Comparison of ENCODE assay signal across 13 mouse cellular contexts in genomic region chr10:71120121-71120768, GRCm38 (mm10). TPM values are rescaled to one million over a fixed set of nuclear protein-coding genes. Genes with fewer than 3 reads are reported as not detected.
DNase-seq lines count a peak whose midpoint lies in the region; ATAC-seq and TF ChIP-seq lines count a peak whose summit lies in the region.
"Had no signal": no experiment of that assay in that cellular context is flagged by ENCODE, and none has a peak within 500 bp of the region (broad histone marks: within the 10 kb centered on the region; RNA-seq: fewer than 3 reads in every experiment).

No protein-coding gene starts in this region.

- H3K9ac ChIP-seq in heart, embryonic 15.5 days: no peak overlapping the region
- no peak overlapping the region for H3K9ac ChIP-seq in lung, postnatal 0 days (replicated peaks; ENCODE audit: low read depth)
- H3K9ac ChIP-seq: forebrain, postnatal 0 days; liver, embryonic 15.5 days had no signal

- no peak for ATAC-seq in heart, embryonic 15.5 days (replicated peaks; ENCODE audit: insufficient number of reproducible peaks, insufficient read depth, low FRiP score, low read depth)
- no peak for ATAC-seq in lung, postnatal 0 days

- H3K27me3 ChIP-seq in heart, embryonic 15.5 days: no peaks in the 10 kb centered on the region
- H3K27me3 ChIP-seq in lung, postnatal 0 days (replicated peaks; ENCODE audit: insufficient read depth, low read length): no peaks in the 10 kb centered on the region
- H3K27me3 ChIP-seq: liver, embryonic 15.5 days had no signal

- 65% methylated on average over 14 of the region's 14 CpGs for WGBS in heart, embryonic 15.5 days
- WGBS in lung, postnatal 0 days: 48% methylated on average over 14 of the region's 14 CpGs

- H3K9me3 ChIP-seq in heart, embryonic 15.5 days (replicated peaks): no peaks in the 10 kb centered on the region
- no peaks in the 10 kb centered on the region for H3K9me3 ChIP-seq in lung, postnatal 0 days (ENCODE audit: low read length)
- H3K9me3 ChIP-seq: liver, embryonic 15.5 days had no signal

- H3K4me3 ChIP-seq in heart, embryonic 15.5 days: no peak overlapping the region
- H3K4me3 ChIP-seq in lung, postnatal 0 days (ENCODE audit: low read depth, low read length): no peak overlapping the region
- H3K4me3 ChIP-seq: layer of hippocampus, adult 2 months; liver, embryonic 15.5 days had no signal

- H3K36me3 ChIP-seq in heart, embryonic 15.5 days: no peaks in the 10 kb centered on the region
- H3K36me3 ChIP-seq in lung, postnatal 0 days (ENCODE audit: insufficient read depth, low read length): no peaks in the 10 kb centered on the region
- H3K36me3 ChIP-seq: liver, embryonic 15.5 days had no signal

- TF ChIP-seq EP300 in lung, postnatal 0 days (IDR thresholded peaks at IDR 0.05): no peak

- DNase-seq in heart, adult 9 months (ENCODE audit: low spot score in 2 of 2): no peak
- peak; percentile 10 for DNase-seq in lung, postnatal 0 days (ENCODE audit: low spot score)
- DNase-seq in lung, postnatal 36 days: no peak
- peak; percentile 46 to 55 for DNase-seq in kidney, postnatal 25 days
- peak; percentile 73 for DNase-seq in yolk sac, embryonic 10.5 days (ENCODE audit: low spot score)
- no peak for DNase-seq in Muller cell, postnatal 12 days (ENCODE audit: inconsistent ontology term)
- DNase-seq: cerebellum, adult 9-11 months; gastrocnemius, postnatal 25 days; thymus, postnatal 25 days had no signal

- H3K27ac ChIP-seq in heart, embryonic 15.5 days: peak overlapping the region; percentile 37
- H3K27ac ChIP-seq in lung, postnatal 0 days (ENCODE audit: low read length): peak overlapping the region; percentile 54; the same call in 1 of the 2 replicates
- H3K27ac ChIP-seq: layer of hippocampus, adult 2 months; liver, embryonic 15.5 days had no signal

- H3K4me1 ChIP-seq in heart, embryonic 15.5 days (replicated peaks): peaks cover 20% of the 10 kb centered on the region
- H3K4me1 ChIP-seq in lung, postnatal 0 days (ENCODE audit: insufficient read depth, low read depth, low read length): peaks cover 7% of the 10 kb centered on the region; the same call in 1 of the 2 replicates

- no peak overlapping the region for H3K4me2 ChIP-seq in heart, embryonic 15.5 days
- no peak overlapping the region for H3K4me2 ChIP-seq in lung, postnatal 0 days (replicated peaks; ENCODE audit: low read depth, low read length)
- H3K4me2 ChIP-seq: liver, embryonic 15.5 days had no signal

- no peak for TF ChIP-seq CTCF in lung, postnatal 0 days (IDR thresholded peaks at IDR 0.05)

RNA-seq across cellular contexts. Expression of gene Bicc1, which starts 39.3 kb away (rescaled TPM):
- polyA plus RNA-seq in heart, embryonic 15.5 days (2015; fragmentation: Nextera tagmentation; extraction: Ambion mirVana): 19.2 and 22.4 TPM in 2 replicates
- 17.3 and 18.2 TPM in 2 replicates for polyA plus RNA-seq in lung, postnatal 0 days (2015; fragmentation: Nextera tagmentation; extraction: Ambion mirVana)

Comparison
In these comparisons a context has a peak if more than half of its experiments do, and no peak if none do; other contexts are left out.
1. DNase-seq: peak in lung, postnatal 0 days (single experiment), kidney, postnatal 25 days (2 of 2) and yolk sac, embryonic 10.5 days (single experiment); none in heart, adult 9 months (0 of 2), lung, postnatal 36 days (single experiment) and Muller cell, postnatal 12 days (single experiment).